16 mouse cellular contexts compared by ENCODE assay signal in genomic region chr19:14576311-14576710, GRCm38 (mm10).
"Had no signal": no experiment of that assay in that cellular context is flagged by ENCODE, and none has a peak within 500 bp of the region (broad histone marks: within the 10 kb centered on the region; RNA-seq: fewer than 3 reads in every experiment).

No protein-coding gene starts in this region.

- H3K4me2 ChIP-seq: kidney, embryonic 15.5 days; limb, embryonic 12.5 days; midbrain, embryonic 11.5 days; midbrain, embryonic 15.5 days; neural tube, embryonic 12.5 days had no signal

- H3K36me3 ChIP-seq: neural tube, embryonic 12.5 days had no signal

- H3K4me1 ChIP-seq: kidney, embryonic 15.5 days; midbrain, embryonic 15.5 days; neural tube, embryonic 12.5 days had no signal

- H3K9me3 ChIP-seq: kidney, embryonic 15.5 days; limb, embryonic 12.5 days; midbrain, embryonic 15.5 days; neural tube, embryonic 12.5 days had no signal

- H3K27me3 ChIP-seq: kidney, embryonic 15.5 days; limb, embryonic 12.5 days; midbrain, embryonic 15.5 days; neural tube, embryonic 12.5 days had no signal

- ATAC-seq: intestine, embryonic 16.5 days; midbrain, embryonic 15.5 days had no signal

- H3K4me3 ChIP-seq: kidney, embryonic 15.5 days; limb, embryonic 12.5 days; midbrain, embryonic 15.5 days; neural tube, embryonic 12.5 days had no signal

- H3K9ac ChIP-seq: kidney, embryonic 15.5 days; limb, embryonic 12.5 days; midbrain, embryonic 15.5 days; neural tube, embryonic 12.5 days had no signal

- DNase-seq: kidney, adult 2 months; kidney, postnatal 14 days; layer of hippocampus, adult 9-11 months; layer of hippocampus, postnatal 36 days; lung, adult 18-20 months; retina, postnatal 1 day; right cerebral cortex, postnatal 4 days; spleen, adult 18-20 months; thymus, adult 2 months; thymus, postnatal 25 days had no signal

- H3K27ac ChIP-seq: kidney, embryonic 15.5 days; limb, embryonic 12.5 days; midbrain, embryonic 15.5 days; neural tube, embryonic 12.5 days had no signal
